Mouse (Mus musculus): ENCODE results near the gene Tmem163. TPM values are rescaled to one million over a fixed set of nuclear protein-coding genes. Genes with fewer than 3 reads are reported as not detected.
A peak's percentile ranks its signal among the peaks of the same experiment; 100 is the strongest.

Tmem163 gene
- polyA plus RNA-seq, 1 experiment from 2014 or later = 1.0 TPM

DNA sequence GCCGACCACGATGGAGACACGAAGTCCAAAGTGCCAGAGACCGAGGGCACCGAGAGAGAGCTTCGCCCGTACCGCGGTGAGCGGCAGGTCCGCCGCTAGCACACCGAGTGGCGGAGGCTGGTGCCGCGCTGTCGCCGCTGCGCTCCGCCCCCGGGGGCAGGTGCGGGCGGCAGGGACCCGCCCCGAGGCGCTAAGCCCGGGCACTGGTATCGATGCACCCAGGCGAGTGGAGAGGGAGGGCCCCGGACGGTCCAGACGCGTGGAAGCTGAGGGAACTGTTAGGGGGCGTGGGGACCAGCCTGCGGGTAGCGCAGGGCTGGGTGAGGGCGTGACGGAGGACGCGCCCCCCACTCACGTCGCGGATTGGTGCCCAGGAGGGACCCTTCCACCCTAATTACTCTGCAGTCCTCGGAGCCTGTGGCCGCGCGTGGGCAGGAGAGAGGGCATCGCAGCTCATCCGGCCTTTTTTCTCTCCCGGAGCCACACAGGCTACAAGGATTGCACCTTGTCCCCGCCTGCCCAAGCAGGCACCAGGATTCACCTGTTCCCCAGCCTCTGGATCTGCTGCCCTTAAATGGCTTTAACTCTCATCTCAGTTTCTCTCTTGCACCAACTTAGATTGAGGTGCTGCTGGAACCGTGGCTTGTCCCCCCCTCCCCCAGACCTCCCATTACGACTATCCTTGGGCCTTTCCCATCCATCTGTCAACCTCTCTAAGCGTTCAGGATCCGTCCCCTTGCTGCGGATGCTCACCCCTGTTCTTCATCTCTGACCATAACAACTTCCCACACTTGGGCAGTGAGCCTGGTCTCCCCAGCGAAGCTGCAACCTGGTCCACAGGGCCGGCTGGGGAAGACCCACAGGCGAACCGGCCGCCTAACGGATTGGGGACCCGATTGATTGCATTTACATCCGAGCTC lies 1.4 kb downstream of the Tmem163 start:
- Histone ChIP-seq H3K9me3 (ENCODE audit: control insufficient read depth, low read depth, low read length) (no peaks in the 10 kb centered on the region), H3K9ac (replicated peaks; ENCODE audit: low read depth, low read length) (no peak overlapping the region), H3K27ac (ENCODE audit: low read length) (no peak overlapping the region), H3K4me1 (ENCODE audit: control insufficient read depth, insufficient read depth, low read length) (peaks cover 9% of the 10 kb centered on the region; the same call in 1 of the 2 replicates), H3K27me3 (ENCODE audit: control insufficient read depth, insufficient read depth, low read length) (peaks cover 28% of the 10 kb centered on the region), H3K4me2 (replicated peaks; ENCODE audit: low read depth, low read length) (peak overlapping the region; percentile 97), H3K36me3 (ENCODE audit: control insufficient read depth, insufficient read depth, low read length) (no peaks in the 10 kb centered on the region), H3K4me3 (ENCODE audit: low read depth, low read length) (peak overlapping the region; percentile 45)
- 3% methylated on average over 59 of the region's 64 CpGs for WGBS
- peak; percentile 57 for ATAC-seq (ENCODE audit: insufficient number of reproducible peaks, insufficient read depth, low FRiP score, low read depth)

DNA sequence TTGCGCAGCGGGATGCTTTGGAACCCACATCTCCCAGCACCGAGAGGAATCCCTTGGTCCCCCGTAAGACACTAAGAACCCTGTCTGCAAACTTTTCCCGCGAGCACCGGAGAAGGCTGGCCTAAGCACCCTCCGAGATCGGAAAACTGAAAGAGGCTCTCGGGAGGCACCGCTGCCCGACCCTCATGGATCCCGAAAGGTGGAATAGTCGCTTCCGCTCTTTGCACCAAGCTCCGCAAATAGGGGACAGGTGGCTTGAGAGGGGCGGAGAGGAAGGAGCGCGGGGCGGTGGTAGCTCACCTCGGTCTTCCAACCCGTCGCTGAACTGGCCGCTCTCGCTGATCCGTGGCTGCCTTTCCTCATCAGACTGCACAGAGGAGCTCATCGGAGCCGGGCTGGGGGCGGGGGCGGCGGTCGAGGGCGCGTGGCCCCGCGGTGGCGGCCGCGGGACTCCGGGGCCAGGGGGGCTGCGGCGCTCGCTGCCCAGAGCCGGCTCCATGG lies 2.2 kb downstream of the Tmem163 start:
- Histone ChIP-seq H3K27ac (ENCODE audit: low read length) (no peak overlapping the region), H3K4me3 (ENCODE audit: low read depth, low read length) (peak overlapping the region; percentile 45), H3K4me2 (replicated peaks; ENCODE audit: low read depth, low read length) (peak overlapping the region; percentile 97), H3K9ac (replicated peaks; ENCODE audit: low read depth, low read length) (no peak overlapping the region; the same call in 1 of the 2 replicates), H3K9me3 (ENCODE audit: control insufficient read depth, low read depth, low read length) (no peaks in the 10 kb centered on the region), H3K27me3 (ENCODE audit: control insufficient read depth, insufficient read depth, low read length) (peaks cover 28% of the 10 kb centered on the region), H3K4me1 (ENCODE audit: control insufficient read depth, insufficient read depth, low read length) (peaks cover 9% of the 10 kb centered on the region; the same call in 1 of the 2 replicates), H3K36me3 (ENCODE audit: control insufficient read depth, insufficient read depth, low read length) (no peaks in the 10 kb centered on the region)
- under 1% methylated on average over 44 of the region's 44 CpGs for WGBS
- ATAC-seq (ENCODE audit: insufficient number of reproducible peaks, insufficient read depth, low FRiP score, low read depth) = no peak

DNA sequence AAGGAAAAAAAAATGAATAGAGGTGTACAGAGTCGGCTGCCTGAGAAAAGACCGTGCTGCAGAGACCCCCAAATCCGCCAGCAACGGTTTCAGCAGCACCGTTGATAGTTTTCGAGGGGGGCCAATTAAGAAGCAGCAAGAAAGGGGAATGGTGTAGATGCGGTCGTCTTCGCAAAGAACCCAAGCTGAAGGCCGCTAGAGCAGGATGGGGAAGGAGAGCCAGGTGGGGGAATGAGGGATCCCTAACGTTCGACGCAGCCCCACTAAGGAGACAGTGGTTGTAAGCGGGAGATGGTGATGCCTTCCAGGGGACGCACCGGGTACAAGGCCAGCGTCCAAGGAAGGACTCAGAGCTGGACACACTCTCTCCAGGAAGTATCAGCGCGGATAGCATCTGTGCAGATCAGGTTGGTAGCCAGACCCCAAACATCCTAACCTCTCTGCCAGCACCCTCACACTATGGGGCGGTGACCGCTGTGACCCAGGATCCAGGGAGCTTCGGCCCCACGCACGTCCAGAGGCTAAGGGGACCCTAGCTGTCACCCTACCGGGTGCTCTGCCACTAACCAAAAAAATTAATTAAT lies 2.7 kb downstream of the Tmem163 start:
- peaks cover 9% of the 10 kb centered on the region; the same call in 1 of the 2 replicates for H3K4me1 ChIP-seq (ENCODE audit: control insufficient read depth, insufficient read depth, low read length)
- H3K36me3 ChIP-seq (ENCODE audit: control insufficient read depth, insufficient read depth, low read length) = no peaks in the 10 kb centered on the region
- H3K4me2 ChIP-seq (replicated peaks; ENCODE audit: low read depth, low read length) = peak overlapping the region; percentile 97
- peaks cover 28% of the 10 kb centered on the region for H3K27me3 ChIP-seq (ENCODE audit: control insufficient read depth, insufficient read depth, low read length)
- H3K9ac ChIP-seq (replicated peaks; ENCODE audit: low read depth, low read length) = no peak overlapping the region; the same call in 1 of the 2 replicates
- no peak overlapping the region for H3K27ac ChIP-seq (ENCODE audit: low read length)
- WGBS = 7% methylated on average over 25 of the region's 25 CpGs
- ATAC-seq (ENCODE audit: insufficient number of reproducible peaks, insufficient read depth, low FRiP score, low read depth) = no peak
- H3K4me3 ChIP-seq (ENCODE audit: low read depth, low read length) = peak overlapping the region; percentile 45
- no peaks in the 10 kb centered on the region for H3K9me3 ChIP-seq (ENCODE audit: control insufficient read depth, low read depth, low read length)

DNA sequence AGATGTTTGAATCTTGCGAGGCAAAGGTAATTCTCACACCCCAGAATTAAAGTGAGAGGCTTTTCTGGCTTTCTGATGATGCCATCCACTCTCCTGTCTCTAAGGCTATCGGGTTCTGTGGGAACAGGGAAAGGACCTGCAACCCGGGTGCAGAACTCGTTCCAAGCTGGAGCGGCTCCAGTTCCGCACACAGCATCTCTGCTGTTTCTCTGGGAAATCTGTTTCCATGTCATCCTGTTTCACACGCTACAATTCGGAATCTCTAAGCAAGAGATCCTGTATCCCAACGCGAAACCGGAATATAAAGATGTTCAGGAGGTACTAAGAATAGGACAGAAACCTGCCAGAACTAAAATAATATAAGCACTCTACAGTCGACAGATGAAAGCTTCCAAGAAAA lies 3.2 kb downstream of the Tmem163 start:
- no peaks in the 10 kb centered on the region for H3K9me3 ChIP-seq (ENCODE audit: control insufficient read depth, low read depth, low read length)
- H3K4me2 ChIP-seq (replicated peaks; ENCODE audit: low read depth, low read length) = no peak overlapping the region
- no peak overlapping the region for H3K9ac ChIP-seq (replicated peaks; ENCODE audit: low read depth, low read length)
- 39% methylated on average over 12 of the region's 12 CpGs for WGBS
- peaks cover 28% of the 10 kb centered on the region for H3K27me3 ChIP-seq (ENCODE audit: control insufficient read depth, insufficient read depth, low read length)
- no peak overlapping the region for H3K4me3 ChIP-seq (ENCODE audit: low read depth, low read length)
- no peak overlapping the region for H3K27ac ChIP-seq (ENCODE audit: low read length)
- H3K36me3 ChIP-seq (ENCODE audit: control insufficient read depth, insufficient read depth, low read length) = no peaks in the 10 kb centered on the region
- ATAC-seq (ENCODE audit: insufficient number of reproducible peaks, insufficient read depth, low FRiP score, low read depth) = no peak
- peaks cover 9% of the 10 kb centered on the region; the same call in 1 of the 2 replicates for H3K4me1 ChIP-seq (ENCODE audit: control insufficient read depth, insufficient read depth, low read length)

DNA sequence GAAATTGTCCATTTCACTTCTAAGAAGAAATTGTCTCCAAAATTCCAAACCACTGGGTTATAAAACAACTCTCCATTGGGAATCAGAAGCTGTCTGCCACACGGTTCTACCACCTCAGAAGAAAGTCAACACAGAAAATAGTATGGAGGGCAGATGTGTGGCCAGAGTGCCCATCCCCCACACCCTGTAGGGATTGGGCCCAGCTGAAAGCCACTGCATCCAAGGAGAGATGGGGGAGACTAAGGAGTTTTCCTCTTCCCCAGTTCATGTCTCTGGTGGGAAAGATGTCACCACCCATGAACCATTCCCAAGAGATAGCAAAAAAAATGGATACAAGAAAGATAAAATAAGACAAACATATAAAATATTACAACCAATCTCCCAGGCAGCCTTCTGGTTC lies 4.1 kb downstream of the Tmem163 start:
- WGBS = 48% methylated on average over 1 of the region's 1 CpGs
- peaks cover 26% of the 10 kb centered on the region for H3K27me3 ChIP-seq (ENCODE audit: control insufficient read depth, insufficient read depth, low read length)

DNA sequence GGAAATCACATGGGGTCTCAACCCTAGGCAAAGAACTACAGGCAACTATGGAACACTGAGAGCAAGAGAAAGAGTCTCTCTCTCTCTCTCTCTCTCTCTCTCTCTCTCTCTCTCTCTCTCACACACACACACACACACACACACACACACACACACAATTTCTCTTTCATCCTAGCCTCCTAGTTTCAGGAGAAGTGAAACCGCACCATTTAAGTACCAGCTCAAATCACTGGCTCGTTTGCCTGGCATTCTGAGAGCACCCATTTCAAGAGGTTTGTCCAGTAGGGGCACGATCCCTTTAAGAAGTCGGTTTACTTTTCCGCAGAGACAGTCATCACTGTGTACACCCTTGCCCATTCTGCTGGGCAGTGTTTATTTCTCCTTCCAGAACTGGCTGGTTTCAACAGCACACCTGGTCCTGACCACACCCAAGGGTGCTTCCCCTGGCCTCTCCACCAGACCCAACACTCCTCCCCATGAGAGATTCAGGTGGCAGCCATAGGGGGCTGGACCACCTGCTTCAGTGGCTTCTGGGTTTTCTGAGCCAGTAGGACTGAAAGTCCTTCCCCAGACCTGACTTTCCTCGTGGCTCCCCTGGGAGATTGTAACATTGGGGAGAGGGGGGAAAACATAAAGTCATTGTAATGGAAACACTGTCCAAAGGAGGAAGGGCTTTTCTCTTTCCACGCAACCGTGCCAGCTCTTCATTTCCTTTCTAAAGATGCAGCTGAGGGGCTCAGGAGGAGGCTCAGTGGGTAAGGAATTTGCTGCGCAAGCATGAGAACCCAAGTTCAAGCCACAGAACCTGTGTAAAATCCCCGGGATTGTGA lies 5.9 kb downstream of the Tmem163 start:
- peak; percentile 66; the same call in 1 of the 2 replicates for ATAC-seq (ENCODE audit: insufficient number of reproducible peaks, insufficient read depth, low FRiP score, low read depth)
- Histone ChIP-seq H3K4me1 (ENCODE audit: control insufficient read depth, insufficient read depth, low read length) (peaks cover 9% of the 10 kb centered on the region; the same call in 1 of the 2 replicates), H3K27ac (ENCODE audit: low read length) (no peak overlapping the region), H3K4me3 (ENCODE audit: low read depth, low read length) (no peak overlapping the region), H3K36me3 (ENCODE audit: control insufficient read depth, insufficient read depth, low read length) (no peaks in the 10 kb centered on the region), H3K27me3 (ENCODE audit: control insufficient read depth, insufficient read depth, low read length) (peaks cover 23% of the 10 kb centered on the region), H3K4me2 (replicated peaks; ENCODE audit: low read depth, low read length) (no peak overlapping the region), H3K9me3 (ENCODE audit: control insufficient read depth, low read depth, low read length) (no peaks in the 10 kb centered on the region), H3K9ac (replicated peaks; ENCODE audit: low read depth, low read length) (no peak overlapping the region)
- WGBS = 72% methylated on average over 10 of the region's 10 CpGs

More for the DNA sequence above, 4.1 kb downstream of the Tmem163 start:
- no peaks in the 10 kb centered on the region for H3K36me3 ChIP-seq (ENCODE audit: control insufficient read depth, insufficient read depth, low read length)
- no peak overlapping the region for H3K4me3 ChIP-seq (ENCODE audit: low read depth, low read length)
- H3K9me3 ChIP-seq (ENCODE audit: control insufficient read depth, low read depth, low read length) = no peaks in the 10 kb centered on the region
- H3K4me1 ChIP-seq (ENCODE audit: control insufficient read depth, insufficient read depth, low read length) = peaks cover 9% of the 10 kb centered on the region; the same call in 1 of the 2 replicates
- no peak overlapping the region for H3K9ac ChIP-seq (replicated peaks; ENCODE audit: low read depth, low read length)
- ATAC-seq (ENCODE audit: insufficient number of reproducible peaks, insufficient read depth, low FRiP score, low read depth) = no peak
- no peak overlapping the region for H3K27ac ChIP-seq (ENCODE audit: low read length)
- H3K4me2 ChIP-seq (replicated peaks; ENCODE audit: low read depth, low read length) = no peak overlapping the region

DNA sequence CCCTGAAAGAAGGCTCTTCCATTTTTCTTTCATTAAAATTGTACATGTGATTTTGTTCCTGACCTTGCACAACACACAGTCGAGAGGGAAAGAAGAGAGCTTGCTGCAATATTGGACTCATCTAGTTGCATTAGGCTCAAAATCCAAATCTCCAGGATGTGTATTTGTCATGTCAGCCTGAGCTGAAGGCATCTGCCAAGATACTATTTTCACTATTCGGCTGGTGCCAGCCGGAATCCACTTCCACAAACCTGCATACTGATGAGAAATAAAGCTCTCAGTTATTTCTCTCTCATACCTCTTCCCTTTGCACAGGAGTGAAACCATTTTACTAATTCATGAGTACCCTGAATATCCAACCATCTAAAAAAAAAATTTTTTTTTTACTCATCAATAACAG lies 11.2 kb downstream of the Tmem163 start:
- no peaks in the 10 kb centered on the region for H3K4me1 ChIP-seq (ENCODE audit: control insufficient read depth, insufficient read depth, low read length)
- WGBS = 86% methylated on average over 3 of the region's 3 CpGs
- H3K4me2 ChIP-seq (replicated peaks; ENCODE audit: low read depth, low read length) = no peak overlapping the region
- no peak overlapping the region for H3K4me3 ChIP-seq (ENCODE audit: low read depth, low read length)
- no peak overlapping the region for H3K9ac ChIP-seq (replicated peaks; ENCODE audit: low read depth, low read length)
- no peaks in the 10 kb centered on the region for H3K36me3 ChIP-seq (ENCODE audit: control insufficient read depth, insufficient read depth, low read length)
- no peak overlapping the region for H3K27ac ChIP-seq (ENCODE audit: low read length)
- no peaks in the 10 kb centered on the region for H3K9me3 ChIP-seq (ENCODE audit: control insufficient read depth, low read depth, low read length)
- no peaks in the 10 kb centered on the region for H3K27me3 ChIP-seq (ENCODE audit: control insufficient read depth, insufficient read depth, low read length)
- ATAC-seq (ENCODE audit: insufficient number of reproducible peaks, insufficient read depth, low FRiP score, low read depth) = no peak
